In the genomic region with DNA sequence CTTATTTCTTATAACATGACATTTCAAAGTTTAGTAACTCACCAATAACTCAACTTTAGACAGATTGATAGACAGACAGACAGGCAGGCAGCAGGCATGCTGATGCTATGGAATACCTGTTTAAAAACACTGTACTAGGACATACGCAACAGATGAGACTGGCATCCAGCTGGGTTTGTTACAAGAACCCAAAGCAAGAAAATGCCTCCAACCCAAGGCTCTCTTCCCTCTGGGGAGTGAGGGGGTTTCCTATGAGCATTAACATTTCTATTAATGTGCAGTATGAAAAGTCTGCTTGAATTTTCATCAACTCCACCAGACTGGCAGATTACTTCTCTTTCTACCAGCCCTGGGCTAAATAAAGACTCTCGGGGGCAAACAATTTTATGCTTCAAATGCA, we compare ENCODE assay signal across 15 mouse cellular contexts.
"Had no signal": no experiment of that assay in that cellular context is flagged by ENCODE, and none has a peak within 500 bp of the region (broad histone marks: within the 10 kb centered on the region; RNA-seq: fewer than 3 reads in every experiment).

No protein-coding gene starts in this region.

- H3K27ac ChIP-seq: liver, embryonic 12.5 days; liver, embryonic 14.5 days; midbrain, embryonic 13.5 days; midbrain, embryonic 15.5 days; neural tube, embryonic 12.5 days had no signal

- H3K4me3 ChIP-seq: liver, embryonic 12.5 days; megakaryocyte, embryonic 14.5 days; midbrain, embryonic 13.5 days; midbrain, embryonic 15.5 days; neural tube, embryonic 12.5 days had no signal

- H3K4me2 ChIP-seq: liver, embryonic 12.5 days; lung, embryonic 14.5 days; midbrain, embryonic 11.5 days; midbrain, embryonic 13.5 days; midbrain, embryonic 15.5 days; neural tube, embryonic 12.5 days had no signal

- H3K36me3 ChIP-seq: midbrain, embryonic 13.5 days; midbrain, embryonic 15.5 days; neural tube, embryonic 12.5 days had no signal

- H3K4me1 ChIP-seq: neural tube, embryonic 12.5 days had no signal

- H3K27me3 ChIP-seq: liver, embryonic 12.5 days; megakaryocyte, embryonic 14.5 days; midbrain, embryonic 13.5 days; midbrain, embryonic 15.5 days; neural tube, embryonic 12.5 days had no signal

- DNase-seq: lung, adult 18-20 months; lung, embryonic 14.5 days; lung, postnatal 10 days; lung, postnatal 4 days; right cerebral cortex, postnatal 14 days; thymus, adult 18-20 months; thymus, postnatal 14 days; thymus, postnatal 36 days had no signal

- H3K9ac ChIP-seq: liver, embryonic 12.5 days; liver, embryonic 14.5 days; lung, embryonic 14.5 days; midbrain, embryonic 13.5 days; midbrain, embryonic 15.5 days; neural tube, embryonic 12.5 days had no signal

- H3K9me3 ChIP-seq: liver, embryonic 12.5 days; megakaryocyte, embryonic 14.5 days; midbrain, embryonic 13.5 days; midbrain, embryonic 15.5 days; neural tube, embryonic 12.5 days had no signal

- ATAC-seq: liver, embryonic 12.5 days; midbrain, embryonic 13.5 days; midbrain, embryonic 15.5 days had no signal
